Mouse (Mus musculus) forebrain, embryonic 11.5 days (tissue): ENCODE results near the gene Car6. TPM values are rescaled to one million over a fixed set of nuclear protein-coding genes. Genes with fewer than 3 reads are reported as not detected.

Source experiments
- ATAC-seq: fragments of 200-750 bp; cut with Nextera tagmentation; replicated peaks from 2 replicates; pipeline ENCODE4 v1.8.0; 2017; ENCODE audit warnings: moderate TSS enrichment; ENCODE audit not compliant: low FRiP score
- DNase-seq: peaks from one replicate; pipeline ENCODE4 v3.0.0-alpha.2; 2017; ENCODE audit warnings: low spot score
- H3K27ac ChIP-seq: fragments of 300-500 bp; sonication (generic); 2 replicates; pipeline ENCODE4 v1.5.1; 2014; ENCODE audit warnings: low read depth, low read length
- H3K27me3 ChIP-seq: fragments of 300-500 bp; sonication (generic); 2 replicates; pipeline ENCODE4 v1.6.1; 2014; ENCODE audit warnings: mild to moderate bottlenecking, low read length, mixed read lengths; ENCODE audit not compliant: control insufficient read depth, insufficient read depth
- H3K36me3 ChIP-seq: fragments of 300-500 bp; sonication (generic); 2 replicates; pipeline ENCODE4 v1.6.1; 2014; ENCODE audit warnings: mild to moderate bottlenecking, low read length, moderate library complexity, mixed read lengths; ENCODE audit not compliant: control insufficient read depth, insufficient read depth
- H3K4me1 ChIP-seq: fragments of 300-500 bp; sonication (generic); replicated peaks from 2 replicates; pipeline ENCODE4 v1.6.1; 2014; ENCODE audit warnings: low read length, mixed read lengths; ENCODE audit not compliant: control insufficient read depth, insufficient read depth
- H3K4me2 ChIP-seq: fragments of 300-500 bp; sonication (generic); 2 replicates; pipeline ENCODE4 v1.6.1; 2014; ENCODE audit warnings: low read depth, mild to moderate bottlenecking, low read length, moderate library complexity, mixed read lengths; ENCODE audit not compliant: severe bottlenecking
- H3K4me3 ChIP-seq: fragments of 300-500 bp; sonication (generic); 2 replicates; pipeline ENCODE4 v1.5.1; 2014; ENCODE audit warnings: low read depth, low read length
- H3K9ac ChIP-seq: fragments of 300-500 bp; sonication (generic); 2 replicates; pipeline ENCODE4 v1.6.1; 2014; ENCODE audit warnings: low read length
- H3K9me3 ChIP-seq: fragments of 300-500 bp; sonication (generic); 2 replicates; pipeline ENCODE4 v1.6.1; 2016; ENCODE audit warnings: low read length, mixed read lengths; ENCODE audit not compliant: control insufficient read depth
- WGBS: fragments of 180-500 bp; shearing (Covaris S2); extraction: QIAGEN DNeasy Blood & Tissue Kit; methylation state at CpG from one replicate; pipeline ENCODE4 v1.1.7; 2014; 5-methylcytosine and 5-hydroxymethylcytosine counted together
- polyA plus RNA-seq: library from polyadenylated mRNA; unstranded; fragments of >200 nt; fragmentation: Nextera tagmentation; extraction: Ambion mirVana; gene quantifications from 2 replicates; pipeline ENCODE4 v1.2.1, GENCODE M21; 2014

Gene Car6
- polyA plus RNA-seq, 1 experiment from 2014 or later, result not detected

GRCm38 (mm10) chr4:150223830-150224229 is 22.7 kb upstream of the Car6 start:
- WGBS, result 89% methylated on average over 4 of the region's 4 CpGs
- no peak overlapping the region for H3K9ac ChIP-seq
- no peaks in the 10 kb centered on the region for H3K27me3 ChIP-seq
- H3K9me3 ChIP-seq, result no peaks in the 10 kb centered on the region
- ATAC-seq (no peak), DNase-seq (no peak)
- no peak overlapping the region for H3K4me2 ChIP-seq
- H3K4me1 ChIP-seq, result 0 out of 2 replicates have a peak, but pooled peaks cover 2% of the 10 kb centered on the region
- no peak overlapping the region for H3K4me3 ChIP-seq
- no peak overlapping the region for H3K27ac ChIP-seq
- no peaks in the 10 kb centered on the region for H3K36me3 ChIP-seq

- Histone ChIP-seq H3K4me2 (no peak overlapping the region), H3K27me3 (no peaks in the 10 kb centered on the region), H3K36me3 (no peaks in the 10 kb centered on the region), H3K4me3 (no peak overlapping the region), H3K9ac (no peak overlapping the region), H3K4me1 (no peaks in the 10 kb centered on the region; the same call in 1 of the 2 replicates), H3K27ac (no peak overlapping the region), H3K9me3 (no peaks in the 10 kb centered on the region)
- no peak for ATAC-seq
- DNase-seq, result no peak
- 43% methylated on average over 10 of the region's 10 CpGs for WGBS
Measured at GRCm38 (mm10) chr4:150221017-150221640, 20.0 kb upstream of the Car6 start.

DNA sequence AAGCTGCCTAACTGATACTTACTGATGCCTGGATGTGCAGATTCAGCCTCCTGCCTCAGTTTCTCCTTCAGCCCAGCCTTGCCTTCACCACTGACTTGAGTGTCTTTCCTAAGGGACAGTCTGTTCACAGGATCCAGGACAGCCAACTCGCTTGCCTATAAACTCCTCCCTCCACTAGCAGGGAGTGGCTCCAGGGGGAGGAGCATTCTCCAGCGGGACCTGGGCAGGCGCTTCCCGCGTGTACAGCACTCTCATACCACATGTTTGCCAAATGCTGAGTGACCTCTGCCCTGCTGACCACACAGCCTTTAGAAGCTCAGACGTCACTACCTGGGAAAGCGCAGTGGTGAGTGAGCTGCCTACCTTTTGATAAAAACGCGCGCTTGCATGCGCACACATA is 19.5 kb upstream of the Car6 start:
- Histone ChIP-seq H3K27ac (no peak overlapping the region), H3K27me3 (no peaks in the 10 kb centered on the region), H3K4me3 (no peak overlapping the region), H3K9me3 (no peaks in the 10 kb centered on the region), H3K4me2 (0 out of 2 replicates have a peak overlapping the region, but pooled peaks have one; percentile 3), H3K4me1 (no peaks in the 10 kb centered on the region; the same call in 1 of the 2 replicates), H3K36me3 (no peaks in the 10 kb centered on the region), H3K9ac (no peak overlapping the region)
- ATAC-seq, result no peak
- WGBS, result 25% methylated on average over 11 of the region's 11 CpGs
- no peak for DNase-seq

- H3K9ac ChIP-seq, result no peak overlapping the region
- H3K27ac ChIP-seq, result no peak overlapping the region
- H3K9me3 ChIP-seq, result no peaks in the 10 kb centered on the region
- H3K4me1 ChIP-seq, result no peaks in the 10 kb centered on the region; the same call in 1 of the 2 replicates
- H3K27me3 ChIP-seq, result no peaks in the 10 kb centered on the region
- no peak overlapping the region for H3K4me2 ChIP-seq
- DNase-seq (no peak), ATAC-seq (0 out of 2 replicates have a peak, but pooled peaks have one; percentile 27)
- no peak overlapping the region for H3K4me3 ChIP-seq
- H3K36me3 ChIP-seq, result no peaks in the 10 kb centered on the region
- WGBS, result 73% methylated on average over 9 of the region's 9 CpGs
Measured at GRCm38 (mm10) chr4:150219501-150220292, 18.6 kb upstream of the Car6 start.

- 88% methylated on average over 1 of the region's 1 CpGs for WGBS
- no peak for ATAC-seq
Measured at GRCm38 (mm10) chr4:150217935-150218334, 16.8 kb upstream of the Car6 start.

DNA sequence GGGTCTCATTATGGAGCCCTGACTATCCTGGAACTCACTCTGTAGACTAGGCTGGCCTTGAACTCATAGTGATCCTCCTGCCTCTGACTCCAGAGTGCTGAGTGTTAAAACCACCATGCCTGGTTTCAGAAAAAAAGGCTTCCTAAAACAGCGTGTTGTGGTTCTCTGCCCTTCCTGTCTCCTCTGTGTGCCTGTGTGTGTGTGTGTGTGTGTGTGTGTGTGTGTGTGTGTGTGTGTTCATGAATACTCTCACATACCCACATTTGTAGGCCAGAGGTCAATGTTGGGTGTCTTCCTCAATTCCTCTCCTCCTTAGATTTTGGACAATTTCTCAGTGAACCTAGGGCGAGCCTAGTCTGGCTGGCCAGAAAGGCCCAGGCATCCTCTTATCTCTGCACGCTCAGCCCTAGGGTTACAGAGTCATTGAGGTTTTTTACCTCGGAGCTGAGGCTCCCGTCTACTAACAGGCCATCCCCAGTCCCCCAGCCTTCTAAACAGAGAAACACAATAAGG is 16.0 kb upstream of the Car6 start:
- no peaks in the 10 kb centered on the region for H3K9me3 ChIP-seq
- H3K9ac ChIP-seq, result no peak overlapping the region
- no peak overlapping the region for H3K4me2 ChIP-seq
- 77% methylated on average over 5 of the region's 5 CpGs for WGBS
- H3K27me3 ChIP-seq, result no peaks in the 10 kb centered on the region
- no peak overlapping the region for H3K4me3 ChIP-seq
- H3K27ac ChIP-seq, result no peak overlapping the region
- no peaks in the 10 kb centered on the region; the same call in 1 of the 2 replicates for H3K4me1 ChIP-seq
- ATAC-seq (no peak), DNase-seq (no peak)
- H3K36me3 ChIP-seq, result no peaks in the 10 kb centered on the region

More at GRCm38 (mm10) chr4:150217935-150218334, 16.8 kb upstream of the Car6 start:
- Histone ChIP-seq H3K27me3 (no peaks in the 10 kb centered on the region), H3K4me2 (no peak overlapping the region), H3K36me3 (no peaks in the 10 kb centered on the region), H3K9ac (no peak overlapping the region), H3K4me1 (no peaks in the 10 kb centered on the region; the same call in 1 of the 2 replicates), H3K9me3 (no peaks in the 10 kb centered on the region), H3K4me3 (no peak overlapping the region), H3K27ac (no peak overlapping the region)
- DNase-seq, result no peak

DNA sequence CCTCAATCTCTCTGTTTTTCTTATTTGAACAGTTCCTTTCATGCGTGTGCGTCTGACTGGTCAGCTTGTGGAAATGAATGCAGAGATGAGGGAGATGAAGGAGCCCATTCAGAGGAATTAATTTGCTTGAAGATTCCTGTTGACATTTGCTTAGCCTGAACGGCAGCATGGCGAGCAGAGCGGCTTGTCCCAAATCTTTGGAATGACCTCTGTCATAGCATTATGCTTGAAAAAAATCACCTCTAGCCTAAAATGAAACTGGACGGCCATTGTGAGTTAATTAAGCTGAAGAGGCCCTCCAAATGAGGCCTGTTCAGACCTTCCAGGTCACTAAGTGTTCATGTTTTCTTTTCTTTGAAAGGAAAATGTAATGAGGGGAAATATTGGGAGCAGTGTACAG is 15.3 kb upstream of the Car6 start:
- no peak overlapping the region for H3K27ac ChIP-seq
- 37% methylated on average over 6 of the region's 6 CpGs for WGBS
- no peaks in the 10 kb centered on the region for H3K9me3 ChIP-seq
- H3K4me1 ChIP-seq, result no peaks in the 10 kb centered on the region; the same call in 1 of the 2 replicates
- H3K9ac ChIP-seq, result no peak overlapping the region
- no peaks in the 10 kb centered on the region for H3K27me3 ChIP-seq
- no peaks in the 10 kb centered on the region for H3K36me3 ChIP-seq
- DNase-seq (no peak), ATAC-seq (no peak)
- H3K4me3 ChIP-seq, result no peak overlapping the region
- no peak overlapping the region for H3K4me2 ChIP-seq

DNA sequence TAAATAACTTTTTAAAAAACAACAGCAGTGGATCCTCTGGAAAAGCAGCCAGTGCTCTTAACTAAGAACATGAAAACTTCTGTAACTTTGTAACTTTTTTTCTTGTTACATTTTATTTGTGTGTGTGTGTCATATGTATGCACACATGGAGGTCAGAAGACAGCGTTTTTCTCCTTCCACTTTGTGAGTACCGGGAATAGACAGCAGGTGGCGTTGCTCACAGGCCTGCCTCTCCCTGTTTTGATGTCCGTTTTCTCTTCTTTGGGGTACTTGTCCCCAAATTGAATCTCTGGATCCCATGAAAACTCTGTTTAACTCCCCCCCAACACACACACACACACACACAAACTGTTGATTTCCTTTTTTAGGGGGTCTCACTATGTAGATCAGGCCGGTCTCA is 12.8 kb upstream of the Car6 start:
- no peak overlapping the region for H3K27ac ChIP-seq
- 35% methylated on average over 5 of the region's 5 CpGs for WGBS
- H3K4me3 ChIP-seq, result no peak overlapping the region
- no peak overlapping the region for H3K4me2 ChIP-seq
- no peak overlapping the region for H3K9ac ChIP-seq
- no peaks in the 10 kb centered on the region; the same call in 1 of the 2 replicates for H3K4me1 ChIP-seq
- ATAC-seq (no peak), DNase-seq (peak; percentile 59)
- H3K27me3 ChIP-seq, result no peaks in the 10 kb centered on the region
- no peaks in the 10 kb centered on the region for H3K9me3 ChIP-seq
- H3K36me3 ChIP-seq, result no peaks in the 10 kb centered on the region
